Mouse (Mus musculus) embryonic facial prominence, embryonic 13.5 days (tissue): ENCODE measurements around the gene Ino80. TPM values are rescaled to one million over a fixed set of nuclear protein-coding genes. Genes with fewer than 3 reads are reported as not detected.
A peak's percentile ranks its signal among the peaks of the same experiment; 100 is the strongest.

Experiments
- ATAC-seq: fragments of 200-750 bp; cut with Nextera tagmentation; 2 replicates; pipeline ENCODE4 v1.8.0; 2017; ENCODE audit warnings: low read depth; ENCODE audit not compliant: insufficient number of reproducible peaks, insufficient read depth, low FRiP score, low TSS enrichment
- H3K27ac ChIP-seq: fragments of 300-500 bp; sonication (generic); 2 replicates; pipeline ENCODE4 v1.5.1; 2015; ENCODE audit warnings: moderate library complexity, mild to moderate bottlenecking, inconsistent platforms
- H3K27me3 ChIP-seq: fragments of 300-500 bp; sonication (generic); 2 replicates; pipeline ENCODE4 v1.6.1; 2015; ENCODE audit warnings: mild to moderate bottlenecking, inconsistent platforms
- H3K36me3 ChIP-seq: fragments of 300-500 bp; sonication (generic); 2 replicates; pipeline ENCODE4 v1.6.1; 2015; ENCODE audit warnings: mild to moderate bottlenecking, inconsistent platforms
- H3K4me1 ChIP-seq: fragments of 300-500 bp; sonication (generic); 2 replicates; pipeline ENCODE4 v1.6.1; 2015; ENCODE audit warnings: inconsistent platforms
- H3K4me2 ChIP-seq: fragments of 300-500 bp; sonication (generic); 2 replicates; pipeline ENCODE4 v1.6.1; 2015; ENCODE audit warnings: moderate library complexity, mild to moderate bottlenecking, inconsistent platforms
- H3K4me3 ChIP-seq: fragments of 300-500 bp; sonication (generic); 2 replicates; pipeline ENCODE4 v1.5.1; 2015; ENCODE audit warnings: mild to moderate bottlenecking, inconsistent platforms
- H3K9ac ChIP-seq: fragments of 300-500 bp; sonication (generic); 2 replicates; pipeline ENCODE4 v1.6.1; 2015; ENCODE audit warnings: mild to moderate bottlenecking, inconsistent platforms
- H3K9me3 ChIP-seq: fragments of 300-500 bp; sonication (generic); 2 replicates; pipeline ENCODE4 v1.6.1; 2016; ENCODE audit warnings: inconsistent platforms
- WGBS: fragments of 180-500 bp; shearing (Covaris S2); methylation state at CpG from one replicate; pipeline ENCODE4 v1.1.7; 2015; ENCODE audit warnings: mixed read lengths; 5-methylcytosine and 5-hydroxymethylcytosine counted together
- polyA plus RNA-seq: library from polyadenylated mRNA; unstranded; fragments of >200 nt; fragmentation: Nextera tagmentation; extraction: Ambion mirVana; gene quantifications from 2 replicates; pipeline ENCODE4 v1.2.1, GENCODE M21; 2015

The Ino80 gene
- polyA plus RNA-seq, 1 experiment from 2014 or later = 4.9 TPM

DNA sequence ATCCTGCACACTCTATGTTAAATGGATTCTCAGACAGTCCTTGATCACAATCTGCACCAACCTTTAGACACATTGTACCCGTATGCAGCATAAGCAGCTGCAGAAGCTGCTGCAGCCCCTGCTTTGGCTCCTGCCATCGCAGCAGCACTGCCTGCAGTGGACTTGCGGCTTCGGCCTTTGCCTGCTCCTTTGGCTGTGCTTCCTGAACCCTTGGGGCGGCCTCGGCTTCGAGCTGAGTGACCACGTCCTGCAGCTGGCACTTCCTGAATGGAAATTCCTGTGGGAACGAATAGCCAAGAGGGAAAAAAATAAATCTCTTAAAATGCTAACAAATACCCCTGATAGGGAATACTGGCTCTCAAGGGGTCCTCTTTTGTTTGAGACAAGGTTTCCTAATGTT, 100.2 kb downstream of the Ino80 start:
- Histone ChIP-seq H3K4me2 (no peak overlapping the region), H3K27ac (no peak overlapping the region), H3K4me3 (no peak overlapping the region), H3K9ac (no peak overlapping the region), H3K36me3 (peaks cover 93% of the 10 kb centered on the region), H3K27me3 (no peaks in the 10 kb centered on the region), H3K4me1 (no peaks in the 10 kb centered on the region), H3K9me3 (no peaks in the 10 kb centered on the region)
- no peak for ATAC-seq
- WGBS = 81% methylated on average over 9 of the region's 9 CpGs

DNA sequence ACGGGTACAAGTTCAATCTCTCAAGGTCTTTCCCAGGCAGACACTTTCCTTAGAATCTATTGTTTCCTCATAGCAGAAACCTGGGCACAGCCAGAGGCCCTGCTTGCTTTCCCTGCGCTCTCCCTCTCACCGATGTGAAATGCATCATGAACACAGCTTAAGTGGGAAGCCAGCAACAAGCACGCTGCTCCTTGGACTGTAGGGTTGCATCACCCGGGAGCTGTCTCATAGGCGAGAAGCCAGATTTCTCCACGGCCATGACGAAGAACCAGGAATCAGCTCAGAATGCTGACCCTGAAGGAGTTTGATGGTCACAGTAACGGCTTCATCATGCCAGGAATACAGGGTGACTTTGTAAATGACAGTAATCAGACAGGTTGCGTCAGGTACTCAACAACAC, 107.4 kb downstream of the Ino80 start:
- Histone ChIP-seq H3K27me3 (no peaks in the 10 kb centered on the region), H3K36me3 (peaks cover 77% of the 10 kb centered on the region)
- 94% methylated on average over 10 of the region's 10 CpGs for WGBS

GRCm38 (mm10) chr2:119367346-119367745, 110.1 kb downstream of the Ino80 start:
- Histone ChIP-seq H3K4me2 (no peak overlapping the region), H3K27ac (no peak overlapping the region), H3K36me3 (peaks cover 50% of the 10 kb centered on the region), H3K27me3 (no peaks in the 10 kb centered on the region), H3K9ac (no peak overlapping the region), H3K9me3 (no peaks in the 10 kb centered on the region), H3K4me1 (no peaks in the 10 kb centered on the region), H3K4me3 (no peak overlapping the region)
- WGBS = 70% methylated on average over 3 of the region's 3 CpGs
- ATAC-seq = no peak

More for the DNA sequence above, 107.4 kb downstream of the Ino80 start:
- no peak for ATAC-seq
- Histone ChIP-seq H3K27ac (no peak overlapping the region), H3K9me3 (no peaks in the 10 kb centered on the region), H3K4me1 (no peaks in the 10 kb centered on the region), H3K4me3 (no peak overlapping the region), H3K9ac (no peak overlapping the region), H3K4me2 (no peak overlapping the region)

DNA sequence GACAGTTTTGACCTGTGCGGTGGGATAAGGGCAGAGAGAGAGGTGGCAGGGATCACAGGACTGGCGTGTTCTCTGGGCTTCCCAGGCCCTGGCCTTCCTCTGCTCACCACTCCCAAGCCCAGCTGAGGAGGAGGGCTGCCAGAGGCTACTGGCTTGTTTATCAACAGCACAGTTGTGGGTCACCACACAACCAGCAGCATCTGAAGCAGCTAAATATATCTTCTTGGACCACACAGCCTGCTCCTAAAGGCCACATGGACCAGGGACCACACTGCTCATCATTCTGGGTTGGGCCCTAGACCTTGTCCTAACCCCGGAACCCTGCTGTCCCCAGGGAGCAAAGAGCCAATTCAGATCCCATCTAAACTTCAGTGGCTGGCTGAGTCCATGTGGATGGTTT, 112.5 kb downstream of the Ino80 start:
- Histone ChIP-seq H3K9me3 (no peaks in the 10 kb centered on the region), H3K9ac (no peak overlapping the region), H3K4me1 (no peaks in the 10 kb centered on the region), H3K36me3 (peaks cover 28% of the 10 kb centered on the region), H3K4me3 (no peak overlapping the region), H3K27me3 (no peaks in the 10 kb centered on the region), H3K4me2 (no peak overlapping the region), H3K27ac (no peak overlapping the region)
- WGBS = 89% methylated on average over 3 of the region's 3 CpGs
- no peak for ATAC-seq

GRCm38 (mm10) chr2:119359721-119360291, 117.7 kb downstream of the Ino80 start:
- Histone ChIP-seq H3K27me3 (no peaks in the 10 kb centered on the region), H3K36me3 (no peaks in the 10 kb centered on the region), H3K4me1 (no peaks in the 10 kb centered on the region), H3K9ac (no peak overlapping the region), H3K4me3 (no peak overlapping the region), H3K27ac (no peak overlapping the region), H3K9me3 (peaks cover 3% of the 10 kb centered on the region; the same call in 1 of the 2 replicates), H3K4me2 (no peak overlapping the region)
- ATAC-seq = no peak
- 74% methylated on average over 2 of the region's 2 CpGs for WGBS

- Histone ChIP-seq H3K27ac (no peak overlapping the region), H3K27me3 (no peaks in the 10 kb centered on the region), H3K4me1 (no peaks in the 10 kb centered on the region), H3K4me3 (no peak overlapping the region), H3K4me2 (no peak overlapping the region), H3K9me3 (peaks cover 3% of the 10 kb centered on the region; the same call in 1 of the 2 replicates), H3K9ac (no peak overlapping the region), H3K36me3 (no peaks in the 10 kb centered on the region; the same call in 1 of the 2 replicates)
- ATAC-seq = no peak
- 82% methylated on average over 6 of the region's 6 CpGs for WGBS
These were observed 119.2 kb downstream of the Ino80 start for GRCm38 (mm10) chr2:119358249-119358648.

- Histone ChIP-seq H3K9ac (no peak overlapping the region), H3K27ac (no peak overlapping the region), H3K4me1 (no peaks in the 10 kb centered on the region), H3K27me3 (peaks cover 6% of the 10 kb centered on the region), H3K4me3 (no peak overlapping the region), H3K9me3 (peaks cover 3% of the 10 kb centered on the region; the same call in 1 of the 2 replicates), H3K36me3 (no peaks in the 10 kb centered on the region; the same call in 1 of the 2 replicates), H3K4me2 (no peak overlapping the region)
- 0 out of 2 replicates have a peak, but pooled peaks have one; percentile 44 for ATAC-seq
- 86% methylated on average over 5 of the region's 5 CpGs for WGBS
These were observed 120.7 kb downstream of the Ino80 start for GRCm38 (mm10) chr2:119356805-119357204.

DNA sequence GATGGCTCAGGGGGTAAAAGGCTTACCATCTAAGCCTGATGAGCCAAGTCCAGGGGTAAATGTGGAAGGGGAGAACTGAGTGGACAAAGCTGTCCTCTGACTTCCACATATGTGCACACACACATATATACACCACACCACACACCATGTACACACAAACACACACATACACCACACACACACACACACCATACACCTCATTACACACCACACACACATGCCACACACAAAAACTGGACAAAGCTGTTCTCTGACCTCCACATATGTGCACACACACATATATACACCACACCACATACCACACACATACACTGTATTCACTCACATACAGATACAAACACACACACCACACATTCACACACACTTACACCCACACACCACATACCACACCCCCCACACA, 121.2 kb downstream of the Ino80 start:
- H3K4me1 ChIP-seq = peaks cover 4% of the 10 kb centered on the region; the same call in 1 of the 2 replicates
- no peak for ATAC-seq

DNA sequence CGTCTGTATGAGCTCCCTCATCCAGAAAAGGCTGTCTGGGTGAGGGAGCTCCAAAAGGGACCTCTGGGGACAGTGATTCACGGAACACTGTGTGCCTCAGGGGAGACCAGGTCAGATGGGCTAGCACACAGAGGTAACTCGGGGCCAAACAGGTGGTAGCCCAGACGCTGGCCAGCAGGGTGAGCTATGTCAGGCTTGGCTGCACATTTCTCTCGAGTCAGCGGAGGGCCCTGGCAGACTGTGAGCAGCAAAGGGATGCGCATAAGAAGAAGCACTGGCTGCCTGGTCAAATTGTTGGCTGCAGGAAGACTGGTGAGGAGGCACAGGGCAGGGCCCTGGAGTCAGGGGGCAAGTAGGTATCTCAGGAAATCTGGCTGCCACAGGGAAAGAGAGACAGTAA, 121.8 kb downstream of the Ino80 start:
- Histone ChIP-seq H3K4me1 (peaks cover 7% of the 10 kb centered on the region; the same call in 1 of the 2 replicates), H3K9ac (no peak overlapping the region), H3K4me2 (no peak overlapping the region), H3K27ac (no peak overlapping the region), H3K9me3 (peaks cover 3% of the 10 kb centered on the region; the same call in 1 of the 2 replicates), H3K27me3 (peaks cover 18% of the 10 kb centered on the region), H3K36me3 (no peaks in the 10 kb centered on the region; the same call in 1 of the 2 replicates), H3K4me3 (no peak overlapping the region)
- ATAC-seq = no peak
- 22% methylated on average over 7 of the region's 7 CpGs for WGBS

More for the DNA sequence above, 121.2 kb downstream of the Ino80 start:
- Histone ChIP-seq H3K9ac (no peak overlapping the region), H3K4me2 (no peak overlapping the region), H3K27me3 (peaks cover 11% of the 10 kb centered on the region), H3K4me3 (no peak overlapping the region), H3K9me3 (peaks cover 3% of the 10 kb centered on the region; the same call in 1 of the 2 replicates), H3K36me3 (no peaks in the 10 kb centered on the region; the same call in 1 of the 2 replicates), H3K27ac (no peak overlapping the region)

DNA sequence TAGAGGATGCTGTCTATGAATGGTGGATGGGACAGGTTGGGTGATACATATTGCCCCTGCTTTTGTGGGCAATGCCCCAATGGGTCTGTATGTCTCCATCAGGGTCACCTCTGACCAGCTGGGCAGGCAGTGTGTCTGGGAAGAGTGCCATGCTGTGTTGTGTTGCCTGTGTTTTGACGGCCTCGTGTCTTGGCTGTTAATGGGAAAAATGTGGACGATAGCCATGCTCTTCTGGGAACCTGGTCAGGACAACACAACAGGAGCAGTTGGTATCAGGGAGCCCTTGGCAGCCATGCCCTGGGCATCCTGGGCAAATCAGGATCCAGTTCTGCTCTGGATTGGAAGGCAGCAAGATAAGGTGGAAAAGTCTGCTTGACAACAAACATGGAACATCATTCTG, 122.4 kb downstream of the Ino80 start:
- H3K4me2 ChIP-seq = no peak overlapping the region
- peaks cover 23% of the 10 kb centered on the region for H3K27me3 ChIP-seq
- no peak overlapping the region for H3K27ac ChIP-seq
- 80% methylated on average over 3 of the region's 3 CpGs for WGBS
- no peak overlapping the region for H3K9ac ChIP-seq
- H3K4me3 ChIP-seq = no peak overlapping the region
- no peak for ATAC-seq
- H3K4me1 ChIP-seq = peaks cover 11% of the 10 kb centered on the region; the same call in 1 of the 2 replicates
- no peaks in the 10 kb centered on the region; the same call in 1 of the 2 replicates for H3K36me3 ChIP-seq
- peaks cover 3% of the 10 kb centered on the region; the same call in 1 of the 2 replicates for H3K9me3 ChIP-seq

DNA sequence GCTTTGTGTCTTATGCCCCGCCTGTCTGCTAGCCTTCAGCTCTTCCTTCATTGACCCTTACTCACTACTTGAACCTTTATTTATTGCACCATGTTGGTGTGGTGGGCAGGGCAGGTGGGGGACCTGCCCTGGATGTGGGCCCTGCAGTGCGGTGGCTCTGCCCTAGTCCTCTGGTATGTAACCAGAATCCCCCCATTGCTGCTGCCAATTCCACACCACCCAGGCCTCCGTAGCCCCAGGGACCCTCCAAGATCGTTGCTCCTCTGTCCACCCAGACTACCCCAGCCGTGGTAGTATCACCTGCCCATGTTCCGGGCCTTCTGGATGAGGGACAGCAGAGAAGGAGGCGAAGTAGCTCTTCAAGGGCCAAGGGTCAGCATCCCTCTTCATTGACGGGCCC, 123.8 kb downstream of the Ino80 start:
- Histone ChIP-seq H3K27ac (no peak overlapping the region), H3K9me3 (peaks cover 3% of the 10 kb centered on the region; the same call in 1 of the 2 replicates), H3K9ac (no peak overlapping the region), H3K4me2 (no peak overlapping the region), H3K27me3 (peaks cover 32% of the 10 kb centered on the region), H3K4me3 (no peak overlapping the region), H3K36me3 (no peaks in the 10 kb centered on the region; the same call in 1 of the 2 replicates), H3K4me1 (peaks cover 11% of the 10 kb centered on the region; the same call in 1 of the 2 replicates)
- ATAC-seq = no peak
- WGBS = 85% methylated on average over 8 of the region's 8 CpGs
